Mouse (Mus musculus): ENCODE measurements at regions not wholly inside any gene's neighbourhood (a gene's known extent, or its start where the extent isn't known, plus 50 kb on each side); places are given as distances from the start of the nearest gene placed in this dataset.

- no peaks in the 10 kb centered on the region for H3K4me1 ChIP-seq (replicated peaks; ENCODE audit: low read depth, low read length)
- H3K36me3 ChIP-seq (ENCODE audit: insufficient read depth, low read length), result no peaks in the 10 kb centered on the region
- no peaks in the 10 kb centered on the region for H3K27me3 ChIP-seq (ENCODE audit: insufficient read depth, low read length)
- TF ChIP-seq POU5F1 (IDR thresholded peaks at IDR 0.05; ENCODE audit: borderline replicate concordance, low read length) (no peak), NANOG (IDR thresholded peaks at IDR 0.05; ENCODE audit: borderline replicate concordance, low read length) (no peak), CTCF (conservative IDR thresholded peaks at IDR 0.05; ENCODE audit: low read length) (no peak)
- H3K9me3 ChIP-seq (ENCODE audit: low read length), result no peaks in the 10 kb centered on the region
- H3K4me3 ChIP-seq (replicated peaks; ENCODE audit: low read length), result no peak overlapping the region
These were observed 216.9 kb upstream of the Mettl25 start for GRCm38 (mm10) chr10:106058050-106058449.

- no peaks in the 10 kb centered on the region for H3K27me3 ChIP-seq (ENCODE audit: insufficient read depth, low read length)
- no peak overlapping the region for H3K4me3 ChIP-seq (replicated peaks; ENCODE audit: low read length)
- no peaks in the 10 kb centered on the region for H3K36me3 ChIP-seq (ENCODE audit: insufficient read depth, low read length)
- H3K9me3 ChIP-seq (ENCODE audit: low read length), result no peaks in the 10 kb centered on the region
- no peaks in the 10 kb centered on the region for H3K4me1 ChIP-seq (replicated peaks; ENCODE audit: low read depth, low read length)
- TF ChIP-seq NANOG (IDR thresholded peaks at IDR 0.05; ENCODE audit: borderline replicate concordance, low read length) (no peak), POU5F1 (IDR thresholded peaks at IDR 0.05; ENCODE audit: borderline replicate concordance, low read length) (no peak), CTCF (conservative IDR thresholded peaks at IDR 0.05; ENCODE audit: low read length) (no peak)
These were observed 197.3 kb upstream of the Mettl25 start for GRCm38 (mm10) chr10:106038497-106038896.

DNA sequence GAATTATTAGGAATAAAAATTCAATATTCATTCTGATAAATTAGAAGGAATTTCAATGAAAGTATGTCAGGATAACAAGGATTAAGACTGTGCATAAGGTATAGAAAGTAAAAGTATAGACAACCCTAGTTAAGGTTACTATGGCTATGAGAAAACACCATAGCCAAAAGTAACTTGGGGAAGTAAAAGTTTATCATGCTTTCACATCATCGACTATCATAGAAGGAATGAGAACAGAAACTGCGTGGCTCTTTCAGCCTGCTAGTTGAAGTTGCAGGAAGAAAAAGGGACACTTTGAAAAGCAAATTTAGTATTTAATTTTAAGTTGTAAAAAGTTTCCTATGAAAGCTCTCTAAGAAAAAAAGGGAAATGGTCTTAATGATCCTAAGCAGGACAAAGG lies 196.9 kb upstream of the Mettl25 start:
- Histone ChIP-seq H3K4me1 (replicated peaks; ENCODE audit: low read depth, low read length) (no peaks in the 10 kb centered on the region), H3K4me3 (replicated peaks; ENCODE audit: low read length) (no peak overlapping the region), H3K9me3 (ENCODE audit: low read length) (no peaks in the 10 kb centered on the region), H3K36me3 (ENCODE audit: insufficient read depth, low read length) (no peaks in the 10 kb centered on the region), H3K27me3 (ENCODE audit: insufficient read depth, low read length) (no peaks in the 10 kb centered on the region)
- TF ChIP-seq CTCF (conservative IDR thresholded peaks at IDR 0.05; ENCODE audit: low read length) (no peak), NANOG (IDR thresholded peaks at IDR 0.05; ENCODE audit: borderline replicate concordance, low read length) (no peak)

DNA sequence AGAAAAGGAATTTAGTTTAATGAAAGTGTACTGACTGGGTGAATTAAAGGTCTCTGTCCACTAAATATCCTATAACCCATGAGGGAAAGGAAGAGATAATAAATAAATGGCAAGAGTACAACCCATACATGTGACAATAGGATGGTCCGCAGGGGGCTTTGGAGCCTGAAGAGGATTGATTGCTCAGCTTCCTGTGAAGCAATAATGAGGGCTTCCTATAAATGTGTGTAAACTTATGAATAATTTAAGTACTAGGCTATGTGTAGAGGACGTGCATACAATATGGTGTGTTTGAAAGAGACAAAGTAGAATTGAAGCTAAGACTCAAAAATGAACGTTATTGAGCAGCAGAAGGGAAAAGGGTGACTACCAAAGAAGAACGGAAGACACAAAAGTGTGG lies 192.2 kb upstream of the Mettl25 start:
- Histone ChIP-seq H3K9me3 (ENCODE audit: low read length) (no peaks in the 10 kb centered on the region), H3K27me3 (ENCODE audit: insufficient read depth, low read length) (no peaks in the 10 kb centered on the region), H3K4me1 (replicated peaks; ENCODE audit: low read depth, low read length) (no peaks in the 10 kb centered on the region), H3K4me3 (replicated peaks; ENCODE audit: low read length) (no peak overlapping the region), H3K36me3 (ENCODE audit: insufficient read depth, low read length) (no peaks in the 10 kb centered on the region)
- TF ChIP-seq CTCF (conservative IDR thresholded peaks at IDR 0.05; ENCODE audit: low read length) (no peak), NANOG (IDR thresholded peaks at IDR 0.05; ENCODE audit: borderline replicate concordance, low read length) (no peak)

- no peak for TF ChIP-seq NANOG (IDR thresholded peaks at IDR 0.05; ENCODE audit: borderline replicate concordance, low read length)
- TF ChIP-seq CTCF (conservative IDR thresholded peaks at IDR 0.05; ENCODE audit: low read length), result no peak
- TF ChIP-seq POU5F1 (IDR thresholded peaks at IDR 0.05; ENCODE audit: borderline replicate concordance, low read length), result no peak
- H3K4me3 ChIP-seq (replicated peaks; ENCODE audit: low read length), result no peak overlapping the region
- H3K9me3 ChIP-seq (ENCODE audit: low read length), result no peaks in the 10 kb centered on the region
These were observed 183.5 kb upstream of the Mettl25 start for GRCm38 (mm10) chr10:106024648-106025047.

GRCm38 (mm10) chr10:106023639-106024215 lies 182.5 kb upstream of the Mettl25 start:
- no peaks in the 10 kb centered on the region for H3K4me1 ChIP-seq (replicated peaks; ENCODE audit: low read depth, low read length)
- H3K4me3 ChIP-seq (replicated peaks; ENCODE audit: low read length), result no peak overlapping the region
- H3K9me3 ChIP-seq (ENCODE audit: low read length), result no peaks in the 10 kb centered on the region
- TF ChIP-seq CTCF (conservative IDR thresholded peaks at IDR 0.05; ENCODE audit: low read length), result no peak
- TF ChIP-seq POU5F1 (IDR thresholded peaks at IDR 0.05; ENCODE audit: borderline replicate concordance, low read length), result no peak
- TF ChIP-seq NANOG (IDR thresholded peaks at IDR 0.05; ENCODE audit: borderline replicate concordance, low read length), result no peak
- no peaks in the 10 kb centered on the region for H3K27me3 ChIP-seq (ENCODE audit: insufficient read depth, low read length)
- H3K36me3 ChIP-seq (ENCODE audit: insufficient read depth, low read length), result no peaks in the 10 kb centered on the region

More at GRCm38 (mm10) chr10:106024648-106025047, 183.5 kb upstream of the Mettl25 start:
- H3K4me1 ChIP-seq (replicated peaks; ENCODE audit: low read depth, low read length), result no peaks in the 10 kb centered on the region
- H3K27me3 ChIP-seq (ENCODE audit: insufficient read depth, low read length), result no peaks in the 10 kb centered on the region
- H3K36me3 ChIP-seq (ENCODE audit: insufficient read depth, low read length), result no peaks in the 10 kb centered on the region

- no peaks in the 10 kb centered on the region for H3K36me3 ChIP-seq (ENCODE audit: insufficient read depth, low read length)
- H3K27me3 ChIP-seq (ENCODE audit: insufficient read depth, low read length), result no peaks in the 10 kb centered on the region
- H3K4me1 ChIP-seq (replicated peaks; ENCODE audit: low read depth, low read length), result no peaks in the 10 kb centered on the region
- no peaks in the 10 kb centered on the region for H3K9me3 ChIP-seq (ENCODE audit: low read length)
- TF ChIP-seq POU5F1 (IDR thresholded peaks at IDR 0.05; ENCODE audit: borderline replicate concordance, low read length) (no peak), CTCF (conservative IDR thresholded peaks at IDR 0.05; ENCODE audit: low read length) (no peak)
- no peak overlapping the region for H3K4me3 ChIP-seq (replicated peaks; ENCODE audit: low read length)
These were observed 174.8 kb upstream of the Mettl25 start for GRCm38 (mm10) chr10:106015965-106016364.

- H3K27me3 ChIP-seq (ENCODE audit: insufficient read depth, low read length), result no peaks in the 10 kb centered on the region
- TF ChIP-seq POU5F1 (IDR thresholded peaks at IDR 0.05; ENCODE audit: borderline replicate concordance, low read length) (no peak), CTCF (conservative IDR thresholded peaks at IDR 0.05; ENCODE audit: low read length) (no peak), NANOG (IDR thresholded peaks at IDR 0.05; ENCODE audit: borderline replicate concordance, low read length) (no peak)
- H3K4me1 ChIP-seq (replicated peaks; ENCODE audit: low read depth, low read length), result no peaks in the 10 kb centered on the region
- no peaks in the 10 kb centered on the region for H3K36me3 ChIP-seq (ENCODE audit: insufficient read depth, low read length)
- H3K4me3 ChIP-seq (replicated peaks; ENCODE audit: low read length), result no peak overlapping the region
- H3K9me3 ChIP-seq (ENCODE audit: low read length), result no peaks in the 10 kb centered on the region
These were observed 174.3 kb upstream of the Mettl25 start for GRCm38 (mm10) chr10:106015436-106015835.

DNA sequence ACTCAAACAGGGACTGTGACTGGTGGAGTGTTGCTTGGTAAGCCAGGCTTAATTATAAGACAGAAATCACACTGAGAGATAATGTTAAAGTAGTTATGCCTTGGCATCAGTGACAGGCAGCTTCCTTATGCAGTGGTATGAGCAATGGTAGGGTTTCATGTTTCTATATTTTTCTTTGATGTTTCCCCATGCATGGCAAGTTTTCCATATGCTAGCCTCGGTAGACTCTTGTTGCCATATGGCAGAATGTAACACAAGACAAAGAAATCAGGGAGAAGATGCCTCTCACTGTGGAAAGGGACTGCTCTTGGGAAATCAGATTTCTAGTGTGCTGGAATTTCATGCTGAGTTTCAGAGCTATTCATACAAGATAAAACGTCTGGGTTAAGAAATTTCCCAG lies 169.0 kb upstream of the Mettl25 start:
- Histone ChIP-seq H3K27me3 (ENCODE audit: insufficient read depth, low read length) (no peaks in the 10 kb centered on the region), H3K4me1 (replicated peaks; ENCODE audit: low read depth, low read length) (peaks cover 9% of the 10 kb centered on the region), H3K9me3 (ENCODE audit: low read length) (peaks cover 18% of the 10 kb centered on the region), H3K4me3 (replicated peaks; ENCODE audit: low read length) (no peak overlapping the region), H3K36me3 (ENCODE audit: insufficient read depth, low read length) (peaks cover 3% of the 10 kb centered on the region)
- TF ChIP-seq NANOG (IDR thresholded peaks at IDR 0.05; ENCODE audit: borderline replicate concordance, low read length), result no peak
- no peak for TF ChIP-seq CTCF (conservative IDR thresholded peaks at IDR 0.05; ENCODE audit: low read length)
- no peak for TF ChIP-seq POU5F1 (IDR thresholded peaks at IDR 0.05; ENCODE audit: borderline replicate concordance, low read length)

Data from E14TG2a.4 (cell line).